Mouse (Mus musculus) layer of hippocampus, adult 2 months (tissue): ENCODE data around the gene Arhgap31. TPM values are rescaled to one million over a fixed set of nuclear protein-coding genes. Genes with fewer than 3 reads are reported as not detected.

Source experiments
- DNase-seq, 2 experiments: peaks; one replicate each; pipeline ENCODE4 v3.0.0; 2022; ENCODE audit warnings: low spot score in 2 of 2
- H3K27ac ChIP-seq: fragments of 200-600 bp; 2 replicates; pipeline ENCODE4 v1.8.1; 2022
- H3K4me3 ChIP-seq: fragments of 200-600 bp; 2 replicates; pipeline ENCODE4 v1.8.1; 2022; ENCODE audit warnings: mild to moderate bottlenecking
- CTCF ChIP-seq: fragments of 200-600 bp; conservative IDR thresholded peaks from 2 replicates; pipeline ENCODE4 v1.8.1; 2022; ENCODE audit warnings: antibody characterized with exemption, mild to moderate bottlenecking, moderate library complexity
- total RNA-seq, 2 experiments: library from RNA; stranded (reverse); gene quantifications; 2 replicates each; pipeline ENCODE4 v1.2.3; 2021

The Arhgap31 gene
- total RNA-seq, 2 experiments from 2014 or later: 17.9 to 18.5 TPM

DNA sequence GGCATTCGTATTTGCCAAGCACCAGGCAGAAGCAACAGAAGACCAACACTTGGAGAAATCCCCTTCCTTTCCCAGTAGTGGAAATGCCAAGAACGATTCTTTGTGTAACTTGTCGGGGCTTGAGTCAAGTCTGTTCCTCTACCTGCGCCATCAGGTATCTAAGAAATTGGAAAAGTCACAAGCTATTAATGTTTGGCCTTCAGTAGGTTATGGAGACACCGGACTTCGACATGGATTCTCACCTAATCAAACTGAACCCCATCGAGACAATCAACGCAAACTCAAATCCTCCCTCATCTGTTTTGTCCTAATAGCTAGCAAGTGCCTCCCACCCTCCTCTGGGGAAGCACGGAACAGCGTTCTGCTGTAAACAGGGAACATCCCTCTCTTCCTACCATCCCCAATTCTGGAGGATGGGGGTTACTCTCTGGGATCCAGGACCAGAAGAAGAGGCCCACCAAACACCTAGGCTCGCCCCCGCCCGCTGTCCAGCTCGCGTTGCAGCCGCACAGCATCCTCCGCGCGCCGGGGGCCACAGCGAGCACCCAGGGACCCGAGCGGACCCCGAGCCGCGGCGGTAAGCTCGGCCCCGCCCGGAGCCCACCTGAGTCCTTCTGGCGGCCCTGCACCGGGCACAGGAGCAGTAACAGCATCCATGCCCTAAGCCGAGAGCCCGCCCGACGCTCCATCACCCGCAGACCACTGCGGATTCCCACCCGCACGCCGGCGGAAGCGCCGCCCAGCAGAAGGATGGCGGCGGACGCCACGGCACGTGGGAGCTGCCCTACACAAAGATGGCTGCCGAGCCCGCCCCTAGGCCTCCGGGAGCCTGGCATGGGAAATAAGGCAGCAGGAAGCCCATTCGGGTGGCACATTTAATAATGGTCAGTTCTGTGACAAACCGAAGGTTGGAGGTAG lies 163.3 kb downstream of the Arhgap31 start, which contains the start of gene Poglut1:
Gene Poglut1 (minus strand): TSS at position 780 of the 918 bp plus-strand sequence.
- DNase-seq: peak; percentile 79 to 81
- 0 out of 2 replicates have a peak, but pooled peaks have one; percentile 25 for TF ChIP-seq CTCF
- Histone ChIP-seq H3K4me3 (peak within 1 kb of the TSS; percentile 82), H3K27ac (peak within 1 kb of the TSS; percentile 98)

Other genes starting within 250 kb of the Arhgap31 start
- gene Timmdc1, start 190.6 kb downstream of the Arhgap31 start, total RNA-seq: 10 to 100 TPM; 28.4 to 30.9 TPM
- gene Poglut1, start 163.0 kb downstream of the Arhgap31 start, total RNA-seq: 10 to 100 TPM; 49.3 to 52.3 TPM
- gene Tmem39a, start 154.6 kb downstream of the Arhgap31 start, total RNA-seq: 10 to 100 TPM; 20.4 to 23.2 TPM
- gene B4galt4, start 29.0 kb upstream of the Arhgap31 start, total RNA-seq: 10 to 100 TPM; 34.3 to 39.7 TPM
- 1 to 10 TPM; 1.6 to 1.7 TPM for gene Upk1b, start 87.1 kb upstream of the Arhgap31 start, total RNA-seq
- gene 4930435E12Rik, start 115.5 kb upstream of the Arhgap31 start, total RNA-seq: not detected
- 10 to 100 TPM; 44.7 to 50.7 TPM for gene Igsf11, start 179.4 kb upstream of the Arhgap31 start, total RNA-seq